Mouse (Mus musculus) urinary bladder, postnatal 36 days (tissue): Measurements from ENCODE around the gene Npas4.

ENCODE experiments used
- DNase-seq, 2 experiments: peaks; one replicate each; pipeline ENCODE4 v3.0.0; 2022; ENCODE audit warnings: low spot score in 2 of 2, mixed read lengths in 1 of 2

Npas4 gene

GRCm38 (mm10) chr19:4992904-4993303, 2.8 kb upstream of the Npas4 start:
- peak; percentile 38 to 67 for DNase-seq

- no peak for DNase-seq
Observed at GRCm38 (mm10) chr19:4992371-4992770, 2.3 kb upstream of the Npas4 start.

- DNase-seq: no peak
Observed at GRCm38 (mm10) chr19:4990716-4991115, 600 bp upstream of the Npas4 start.

GRCm38 (mm10) chr19:4989434-4990255, 471 bp downstream of the Npas4 start:
- DNase-seq: no peak

GRCm38 (mm10) chr19:4989013-4989412, 1.1 kb downstream of the Npas4 start:
- peak; percentile 86 to 91 for DNase-seq

- DNase-seq: peak; percentile 23 to 33
Observed at GRCm38 (mm10) chr19:4981767-4982166, 8.3 kb downstream of the Npas4 start.

- DNase-seq: no peak
Observed at GRCm38 (mm10) chr19:4968236-4968635, 21.9 kb downstream of the Npas4 start.

GRCm38 (mm10) chr19:4961928-4962601, 28.1 kb downstream of the Npas4 start, which contains the start of gene Mrpl11:
TSS of gene Mrpl11 (plus strand) at chr19:4962147.
- peak; percentile 84 to 88 for DNase-seq

GRCm38 (mm10) chr19:4948641-4949040, 41.5 kb downstream of the Npas4 start:
- DNase-seq: peak; percentile 84 to 86

- no peak for DNase-seq
Observed at GRCm38 (mm10) chr19:4945540-4945939, 44.6 kb downstream of the Npas4 start.

GRCm38 (mm10) chr19:4943253-4943588, 46.9 kb downstream of the Npas4 start:
- DNase-seq: no peak

GRCm38 (mm10) chr19:4942551-4943252, 47.4 kb downstream of the Npas4 start, which contains the start of gene Peli3:
TSS of gene Peli3 (minus strand) at chr19:4943127.
- DNase-seq: peak; percentile 71 to 81

GRCm38 (mm10) chr19:4937444-4938310, 52.4 kb downstream of the Npas4 start:
- no peak for DNase-seq

- no peak for DNase-seq
Observed at GRCm38 (mm10) chr19:4936896-4937295, 53.2 kb downstream of the Npas4 start.
